Mouse (Mus musculus): ENCODE data around the gene Sik1. TPM values are rescaled to one million over a fixed set of nuclear protein-coding genes. Genes with fewer than 3 reads are reported as not detected.

Gene Sik1
- polyA plus RNA-seq, 1 experiment from 2014 or later, result 11.2 TPM

DNA sequence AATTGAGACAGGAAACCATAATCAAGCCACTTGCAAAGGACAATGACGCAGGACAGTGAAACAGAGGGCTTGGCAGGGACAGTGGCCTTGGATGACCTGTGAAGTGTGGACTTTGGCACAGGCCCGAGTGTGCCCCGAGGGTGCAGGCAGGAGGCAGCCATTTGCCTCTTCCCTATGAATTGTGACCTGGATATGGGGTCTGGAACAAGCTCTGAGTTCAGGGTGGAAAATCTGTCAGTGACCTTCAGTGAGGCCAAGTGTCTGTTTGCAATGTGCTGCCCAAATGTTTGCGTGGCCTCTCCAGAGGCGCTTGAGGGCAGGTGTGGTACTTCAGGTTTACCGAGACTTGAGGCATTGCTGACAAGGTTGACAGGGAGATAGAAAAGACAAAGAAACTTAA is 6.5 kb upstream of the Sik1 start:
- H3K36me3 ChIP-seq (ENCODE audit: control insufficient read depth, insufficient read depth, low read length), result no peaks in the 10 kb centered on the region
- ATAC-seq (replicated peaks; ENCODE audit: low FRiP score) (no peak), DNase-seq (ENCODE audit: low spot score) (no peak)
- 0 out of 2 replicates have a peak, but pooled peaks cover 5% of the 10 kb centered on the region for H3K4me1 ChIP-seq (replicated peaks; ENCODE audit: control insufficient read depth, insufficient read depth, low read length)
- no peak overlapping the region for H3K4me2 ChIP-seq
- 69% methylated on average over 6 of the region's 6 CpGs for WGBS
- no peaks in the 10 kb centered on the region for H3K27me3 ChIP-seq (replicated peaks; ENCODE audit: control insufficient read depth, insufficient read depth, low read length)
- no peak overlapping the region for H3K9ac ChIP-seq (ENCODE audit: low read depth, low read length)
- H3K27ac ChIP-seq (ENCODE audit: low read depth, low read length), result no peak overlapping the region
- no peak overlapping the region for H3K4me3 ChIP-seq (ENCODE audit: low read depth, low read length)
- H3K9me3 ChIP-seq (ENCODE audit: control insufficient read depth, low read length), result no peaks in the 10 kb centered on the region

DNA sequence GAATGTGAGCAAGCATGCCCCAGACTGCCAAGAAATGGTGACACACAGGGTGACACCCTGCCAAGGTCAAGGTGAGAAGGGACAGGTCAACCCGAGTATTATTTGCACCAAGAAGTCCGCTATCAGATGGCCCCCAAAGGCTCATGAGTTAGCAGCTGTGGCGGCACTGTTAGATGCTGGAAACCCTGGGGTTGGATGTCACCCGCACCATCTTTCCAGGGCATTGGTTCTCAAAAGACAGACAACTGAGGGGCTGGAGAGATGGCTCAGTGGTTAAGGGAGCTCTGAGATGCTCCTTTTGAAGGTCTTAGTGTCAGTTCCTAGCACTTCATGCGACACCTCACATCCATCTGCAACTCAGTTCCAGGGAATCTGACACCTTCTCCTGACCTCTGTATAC is 6.1 kb upstream of the Sik1 start:
- peaks cover 10% of the 10 kb centered on the region for H3K4me1 ChIP-seq (replicated peaks; ENCODE audit: control insufficient read depth, insufficient read depth, low read length)
- no peak overlapping the region for H3K4me2 ChIP-seq
- no peak overlapping the region for H3K9ac ChIP-seq (ENCODE audit: low read depth, low read length)
- H3K36me3 ChIP-seq (ENCODE audit: control insufficient read depth, insufficient read depth, low read length), result no peaks in the 10 kb centered on the region
- DNase-seq (ENCODE audit: low spot score) (no peak), ATAC-seq (replicated peaks; ENCODE audit: low FRiP score) (no peak)
- WGBS, result 76% methylated on average over 5 of the region's 5 CpGs
- H3K9me3 ChIP-seq (ENCODE audit: control insufficient read depth, low read length), result no peaks in the 10 kb centered on the region
- no peak overlapping the region for H3K4me3 ChIP-seq (ENCODE audit: low read depth, low read length)
- H3K27ac ChIP-seq (ENCODE audit: low read depth, low read length), result no peak overlapping the region
- H3K27me3 ChIP-seq (replicated peaks; ENCODE audit: control insufficient read depth, insufficient read depth, low read length), result no peaks in the 10 kb centered on the region

DNA sequence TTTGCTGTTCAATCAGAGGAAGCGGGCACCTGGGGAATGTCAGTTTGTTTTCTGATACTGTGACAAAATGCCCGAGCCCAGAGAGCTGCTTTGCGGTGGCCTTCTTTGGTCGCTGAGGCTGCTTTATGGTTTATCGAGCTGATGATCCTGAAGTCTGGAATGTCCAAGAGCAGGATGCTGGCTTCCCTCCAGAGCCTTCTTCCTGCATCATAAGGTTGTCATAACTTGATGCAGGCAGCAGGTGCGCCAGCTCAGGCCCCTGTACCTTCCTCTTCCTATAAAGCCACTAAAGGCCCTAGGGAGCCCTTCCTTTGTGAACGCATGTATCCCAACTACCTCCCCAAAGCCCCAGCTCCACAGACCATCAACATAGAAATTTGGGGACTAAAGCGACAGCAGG is 5.3 kb upstream of the Sik1 start:
- H3K9ac ChIP-seq (ENCODE audit: low read depth, low read length), result no peak overlapping the region
- H3K36me3 ChIP-seq (ENCODE audit: control insufficient read depth, insufficient read depth, low read length), result no peaks in the 10 kb centered on the region
- no peak overlapping the region for H3K27ac ChIP-seq (ENCODE audit: low read depth, low read length)
- no peaks in the 10 kb centered on the region for H3K27me3 ChIP-seq (replicated peaks; ENCODE audit: control insufficient read depth, insufficient read depth, low read length)
- ATAC-seq (replicated peaks; ENCODE audit: low FRiP score) (no peak), DNase-seq (ENCODE audit: low spot score) (no peak)
- no peak overlapping the region for H3K4me2 ChIP-seq
- H3K9me3 ChIP-seq (ENCODE audit: control insufficient read depth, low read length), result no peaks in the 10 kb centered on the region
- 85% methylated on average over 8 of the region's 8 CpGs for WGBS
- no peak overlapping the region for H3K4me3 ChIP-seq (ENCODE audit: low read depth, low read length)
- H3K4me1 ChIP-seq (replicated peaks; ENCODE audit: control insufficient read depth, insufficient read depth, low read length), result peaks cover 12% of the 10 kb centered on the region

DNA sequence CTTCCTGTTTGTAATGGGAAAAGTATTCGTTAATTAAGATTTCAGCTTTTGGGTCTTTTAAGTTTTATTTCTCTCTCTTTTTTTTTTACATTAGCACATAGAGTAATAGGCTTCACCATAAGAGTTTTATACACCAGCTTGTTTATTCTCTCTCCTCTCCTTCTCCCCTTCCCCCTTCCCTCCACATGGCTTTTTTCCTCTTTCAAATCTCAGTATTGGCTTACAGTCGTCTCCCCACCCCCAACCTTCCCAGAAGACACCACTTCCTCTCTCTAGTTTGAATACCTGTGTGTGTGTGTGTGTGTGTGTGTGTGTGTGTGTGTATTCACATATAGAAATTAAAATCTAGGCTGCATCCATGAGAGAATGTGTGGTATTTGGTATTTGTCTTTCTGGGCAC is 3.8 kb upstream of the Sik1 start:
- Histone ChIP-seq H3K4me1 (replicated peaks; ENCODE audit: control insufficient read depth, insufficient read depth, low read length) (peaks cover 12% of the 10 kb centered on the region), H3K4me2 (no peak overlapping the region), H3K27ac (ENCODE audit: low read depth, low read length) (no peak overlapping the region), H3K9me3 (ENCODE audit: control insufficient read depth, low read length) (no peaks in the 10 kb centered on the region), H3K9ac (ENCODE audit: low read depth, low read length) (no peak overlapping the region), H3K27me3 (replicated peaks; ENCODE audit: control insufficient read depth, insufficient read depth, low read length) (no peaks in the 10 kb centered on the region), H3K4me3 (ENCODE audit: low read depth, low read length) (no peak overlapping the region), H3K36me3 (ENCODE audit: control insufficient read depth, insufficient read depth, low read length) (no peaks in the 10 kb centered on the region)
- 52% methylated on average over 2 of the region's 2 CpGs for WGBS
- ATAC-seq (replicated peaks; ENCODE audit: low FRiP score) (no peak), DNase-seq (ENCODE audit: low spot score) (no peak)

DNA sequence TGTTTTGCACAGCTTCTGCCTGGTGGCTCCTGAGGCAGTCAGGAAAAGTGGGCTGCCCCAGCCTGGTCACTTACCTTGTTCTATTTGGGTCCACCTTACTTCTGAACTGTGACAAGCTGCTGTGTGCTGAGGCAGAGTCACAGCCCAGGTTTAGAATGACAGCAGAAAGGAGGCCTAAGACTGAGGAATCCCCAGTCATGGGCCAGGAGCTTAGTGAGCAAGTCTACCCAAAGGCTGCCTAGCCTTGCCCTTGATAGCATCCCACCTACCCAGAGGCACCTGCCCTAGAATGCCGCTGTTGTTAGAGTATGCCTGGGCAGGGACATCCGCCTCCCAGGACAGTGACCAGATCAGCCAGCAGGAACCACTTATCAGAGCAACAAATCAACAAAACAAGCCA is 3.2 kb upstream of the Sik1 start:
- ATAC-seq (replicated peaks; ENCODE audit: low FRiP score) (no peak), DNase-seq (ENCODE audit: low spot score) (no peak)
- WGBS, result 77% methylated on average over 2 of the region's 2 CpGs
- no peak overlapping the region for H3K9ac ChIP-seq (ENCODE audit: low read depth, low read length)
- H3K36me3 ChIP-seq (ENCODE audit: control insufficient read depth, insufficient read depth, low read length), result no peaks in the 10 kb centered on the region
- no peak overlapping the region for H3K27ac ChIP-seq (ENCODE audit: low read depth, low read length)
- peaks cover 16% of the 10 kb centered on the region for H3K4me1 ChIP-seq (replicated peaks; ENCODE audit: control insufficient read depth, insufficient read depth, low read length)
- H3K27me3 ChIP-seq (replicated peaks; ENCODE audit: control insufficient read depth, insufficient read depth, low read length), result no peaks in the 10 kb centered on the region
- H3K9me3 ChIP-seq (ENCODE audit: control insufficient read depth, low read length), result no peaks in the 10 kb centered on the region
- no peak overlapping the region for H3K4me2 ChIP-seq
- no peak overlapping the region for H3K4me3 ChIP-seq (ENCODE audit: low read depth, low read length)

DNA sequence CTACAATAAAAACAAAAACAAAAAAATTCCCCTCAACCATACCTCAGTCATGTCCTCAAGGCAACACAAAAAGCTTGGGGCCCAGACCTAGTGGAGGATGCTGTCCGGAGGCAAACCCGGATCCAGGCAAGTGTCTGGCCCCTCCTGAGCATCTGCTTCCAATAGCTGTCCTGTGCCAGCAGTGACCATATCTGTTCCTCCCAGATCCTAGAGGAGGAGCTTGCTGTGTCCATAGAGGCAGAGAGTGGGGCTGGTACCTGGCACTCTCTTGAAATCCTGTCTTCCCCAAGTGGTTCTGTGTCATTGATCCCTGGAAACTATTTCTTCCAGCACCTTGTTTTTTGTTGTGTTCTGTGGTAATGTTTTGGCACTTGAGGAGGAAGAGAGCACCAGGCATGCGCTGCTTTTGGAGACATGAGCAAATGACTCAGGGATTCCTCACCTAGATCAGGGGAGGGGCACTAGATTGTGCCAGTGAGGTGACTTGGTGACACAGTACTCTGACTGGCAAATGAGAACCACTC is 2.4 kb upstream of the Sik1 start:
- Histone ChIP-seq H3K9ac (ENCODE audit: low read depth, low read length) (no peak overlapping the region), H3K4me3 (ENCODE audit: low read depth, low read length) (no peak overlapping the region), H3K4me1 (replicated peaks; ENCODE audit: control insufficient read depth, insufficient read depth, low read length) (peaks cover 24% of the 10 kb centered on the region), H3K27me3 (replicated peaks; ENCODE audit: control insufficient read depth, insufficient read depth, low read length) (no peaks in the 10 kb centered on the region), H3K4me2 (no peak overlapping the region), H3K36me3 (ENCODE audit: control insufficient read depth, insufficient read depth, low read length) (no peaks in the 10 kb centered on the region), H3K9me3 (ENCODE audit: control insufficient read depth, low read length) (no peaks in the 10 kb centered on the region), H3K27ac (ENCODE audit: low read depth, low read length) (no peak overlapping the region)
- no peak for ATAC-seq (replicated peaks; ENCODE audit: low FRiP score)
- 87% methylated on average over 3 of the region's 3 CpGs for WGBS
- no peak for DNase-seq (ENCODE audit: low spot score)

DNA sequence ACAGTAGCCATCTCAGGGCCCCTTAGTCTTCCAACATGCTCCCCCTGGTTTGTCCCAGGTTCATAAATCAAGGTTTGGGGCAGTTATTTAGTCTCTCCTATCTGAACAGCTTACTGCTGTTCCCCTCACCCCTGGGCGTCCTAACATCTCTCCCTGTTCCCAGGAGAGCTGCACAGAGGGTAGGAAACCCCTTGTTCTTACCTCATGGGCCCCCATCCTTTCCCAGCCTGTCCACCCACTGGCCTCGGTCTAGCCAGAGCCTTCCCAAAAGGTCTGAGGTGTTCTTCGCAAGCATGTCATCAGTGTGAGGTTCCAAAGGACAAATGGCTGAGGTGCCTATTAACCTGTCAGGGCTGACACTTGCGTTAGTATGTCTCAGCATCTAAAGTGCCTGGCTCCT is 1.6 kb upstream of the Sik1 start:
- H3K27ac ChIP-seq (ENCODE audit: low read depth, low read length), result peak overlapping the region; percentile 59
- H3K4me1 ChIP-seq (replicated peaks; ENCODE audit: control insufficient read depth, insufficient read depth, low read length), result peaks cover 32% of the 10 kb centered on the region
- H3K9ac ChIP-seq (ENCODE audit: low read depth, low read length), result no peak overlapping the region
- no peaks in the 10 kb centered on the region for H3K9me3 ChIP-seq (ENCODE audit: control insufficient read depth, low read length)
- H3K27me3 ChIP-seq (replicated peaks; ENCODE audit: control insufficient read depth, insufficient read depth, low read length), result no peaks in the 10 kb centered on the region
- no peak overlapping the region for H3K4me3 ChIP-seq (ENCODE audit: low read depth, low read length)
- H3K4me2 ChIP-seq, result peak overlapping the region; percentile 20; the same call in 1 of the 2 replicates
- H3K36me3 ChIP-seq (ENCODE audit: control insufficient read depth, insufficient read depth, low read length), result no peaks in the 10 kb centered on the region
- 79% methylated on average over 4 of the region's 4 CpGs for WGBS
- no peak for DNase-seq (ENCODE audit: low spot score)
- ATAC-seq (replicated peaks; ENCODE audit: low FRiP score), result no peak

DNA sequence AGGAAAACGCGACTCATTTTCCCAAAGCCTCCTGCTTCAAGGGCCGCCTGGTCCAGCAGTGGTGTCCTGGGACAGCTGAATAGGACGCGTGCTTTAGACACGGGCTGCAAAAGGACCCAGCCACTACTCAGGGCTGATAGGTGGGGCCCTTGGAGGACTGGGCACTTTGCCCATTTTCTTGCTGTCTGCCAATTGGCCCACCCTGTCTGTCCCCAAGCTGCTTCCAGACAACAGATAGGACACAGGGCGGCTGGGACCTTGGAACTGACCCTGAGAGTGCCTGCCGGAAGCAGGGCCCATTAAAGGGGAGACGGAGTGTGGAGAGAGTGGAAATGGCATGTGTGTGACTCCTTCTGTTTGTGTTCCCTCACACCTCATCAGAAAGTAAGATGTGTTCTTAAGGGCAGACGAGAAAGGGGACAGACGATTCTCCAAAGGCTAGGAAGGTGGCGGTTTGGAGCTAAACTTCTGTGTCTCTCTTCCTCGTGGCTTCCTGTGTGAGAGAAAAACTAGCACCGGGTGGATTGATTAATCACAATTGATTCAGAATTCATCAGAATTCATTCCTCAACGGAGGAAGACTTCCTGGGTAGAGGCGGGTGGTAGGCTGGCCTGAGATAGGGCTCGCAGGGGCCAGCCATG is 1.0 kb upstream of the Sik1 start:
- peaks cover 32% of the 10 kb centered on the region for H3K4me1 ChIP-seq (replicated peaks; ENCODE audit: control insufficient read depth, insufficient read depth, low read length)

More for the DNA sequence above, 1.0 kb upstream of the Sik1 start:
- 45% methylated on average over 17 of the region's 17 CpGs for WGBS
- H3K4me3 ChIP-seq (ENCODE audit: low read depth, low read length), result peak overlapping the region; percentile 89
- H3K9me3 ChIP-seq (ENCODE audit: control insufficient read depth, low read length), result no peaks in the 10 kb centered on the region
- peak overlapping the region; percentile 78 for H3K4me2 ChIP-seq
- H3K27ac ChIP-seq (ENCODE audit: low read depth, low read length), result peak overlapping the region; percentile 59
- no peaks in the 10 kb centered on the region for H3K27me3 ChIP-seq (replicated peaks; ENCODE audit: control insufficient read depth, insufficient read depth, low read length)
- DNase-seq (ENCODE audit: low spot score) (no peak), ATAC-seq (replicated peaks; ENCODE audit: low FRiP score) (no peak; the same call in 1 of the 2 replicates)
- H3K36me3 ChIP-seq (ENCODE audit: control insufficient read depth, insufficient read depth, low read length), result no peaks in the 10 kb centered on the region
- H3K9ac ChIP-seq (ENCODE audit: low read depth, low read length), result peak overlapping the region; percentile 66; the same call in 1 of the 2 replicates
